Mouse (Mus musculus) bone marrow macrophage, adult 2 months (primary cell): ENCODE results near the gene Ass1. TPM values are rescaled to one million over a fixed set of nuclear protein-coding genes. Genes with fewer than 3 reads are reported as not detected.

Source experiments
- H3K27ac ChIP-seq: 2 replicates; pipeline ENCODE4 v1.5.1; 2012; ENCODE audit warnings: low read depth, low read length; ENCODE audit not compliant: insufficient read depth
- H3K4me1 ChIP-seq: 2 replicates; pipeline ENCODE4 v1.6.1; 2012; ENCODE audit warnings: low read length; ENCODE audit not compliant: control insufficient read depth, insufficient read depth
- H3K4me3 ChIP-seq: 2 replicates; pipeline ENCODE4 v1.5.1; 2012; ENCODE audit warnings: mild to moderate bottlenecking, low read length, moderate library complexity; ENCODE audit not compliant: insufficient read depth
- CTCF ChIP-seq: IDR thresholded peaks from 2 replicates; pipeline ENCODE4 v1.5.1; 2012; ENCODE audit warnings: low read depth, mild to moderate bottlenecking, low read length, moderate library complexity
- POLR2A ChIP-seq: IDR thresholded peaks from 2 replicates; pipeline ENCODE4 v1.6.1; 2012; ENCODE audit warnings: mild to moderate bottlenecking, low read depth, low read length, borderline replicate concordance
- polyA plus RNA-seq: library from polyadenylated mRNA; stranded (reverse); fragments of >200 nt; gene quantifications from 2 replicates; pipeline ENCODE4 v1.2.4, GENCODE M21; 2012; ENCODE audit not compliant: missing spikeins, insufficient read depth, insufficient read length

Ass1 gene
- polyA plus RNA-seq, 1 experiment, result 10.3 TPM

GRCm38 (mm10) chr2:31467457-31467856 lies 2.5 kb upstream of the Ass1 start:
- TF ChIP-seq CTCF (no peak), POLR2A (no peak)
- no peak overlapping the region for H3K4me3 ChIP-seq
- H3K4me1 ChIP-seq, result peaks cover 8% of the 10 kb centered on the region; the same call in 1 of the 2 replicates
- no peak overlapping the region for H3K27ac ChIP-seq

- no peak overlapping the region for H3K27ac ChIP-seq
- no peak overlapping the region for H3K4me3 ChIP-seq
- peaks cover 8% of the 10 kb centered on the region; the same call in 1 of the 2 replicates for H3K4me1 ChIP-seq
- TF ChIP-seq POLR2A, result no peak
- no peak for TF ChIP-seq CTCF
These were observed 1.1 kb upstream of the Ass1 start for GRCm38 (mm10) chr2:31468857-31469256.

- Histone ChIP-seq H3K27ac (no peak overlapping the region), H3K4me1 (peaks cover 8% of the 10 kb centered on the region; the same call in 1 of the 2 replicates), H3K4me3 (peak overlapping the region; percentile 88)
- TF ChIP-seq CTCF (no peak), POLR2A (no peak)
These were observed 527 bp upstream of the Ass1 start for GRCm38 (mm10) chr2:31469480-31469879.

- Histone ChIP-seq H3K4me3 (peak overlapping the region; percentile 88), H3K4me1 (peaks cover 8% of the 10 kb centered on the region; the same call in 1 of the 2 replicates), H3K27ac (no peak overlapping the region)
- TF ChIP-seq CTCF, result no peak
- TF ChIP-seq POLR2A, result no peak
These were observed 827 bp downstream of the Ass1 start for GRCm38 (mm10) chr2:31470683-31471385.

- Histone ChIP-seq H3K27ac (no peak overlapping the region), H3K4me3 (no peak overlapping the region), H3K4me1 (peaks cover 8% of the 10 kb centered on the region; the same call in 1 of the 2 replicates)
- TF ChIP-seq CTCF (no peak), POLR2A (no peak)
These were observed 1.6 kb downstream of the Ass1 start for GRCm38 (mm10) chr2:31471611-31472010.

- H3K27ac ChIP-seq, result no peak overlapping the region
- no peak overlapping the region for H3K4me3 ChIP-seq
- TF ChIP-seq POLR2A (no peak), CTCF (0 out of 2 replicates have a peak, but pooled peaks have one; percentile 26)
- H3K4me1 ChIP-seq, result peaks cover 8% of the 10 kb centered on the region; the same call in 1 of the 2 replicates
These were observed 2.5 kb downstream of the Ass1 start for GRCm38 (mm10) chr2:31472406-31473065.

- peak; percentile 41; the same call in 1 of the 2 replicates for TF ChIP-seq CTCF
- TF ChIP-seq POLR2A, result no peak
- Histone ChIP-seq H3K27ac (no peak overlapping the region), H3K4me1 (peaks cover 8% of the 10 kb centered on the region; the same call in 1 of the 2 replicates), H3K4me3 (no peak overlapping the region)
These were observed 3.9 kb downstream of the Ass1 start for GRCm38 (mm10) chr2:31473941-31474340.

- TF ChIP-seq POLR2A, result no peak
- no peak for TF ChIP-seq CTCF
- Histone ChIP-seq H3K27ac (no peak overlapping the region), H3K4me3 (no peak overlapping the region), H3K4me1 (peaks cover 7% of the 10 kb centered on the region; the same call in 1 of the 2 replicates)
These were observed 4.7 kb downstream of the Ass1 start for GRCm38 (mm10) chr2:31474686-31475085.

- Histone ChIP-seq H3K4me1 (peaks cover 7% of the 10 kb centered on the region; the same call in 1 of the 2 replicates), H3K4me3 (no peak overlapping the region), H3K27ac (no peak overlapping the region)
- TF ChIP-seq CTCF, result no peak
- no peak for TF ChIP-seq POLR2A
These were observed 6.3 kb downstream of the Ass1 start for GRCm38 (mm10) chr2:31476107-31476820.
